Mouse (Mus musculus) limb, embryonic 14.5 days (tissue): Measurements from ENCODE around the gene Gm11937. TPM values are rescaled to one million over a fixed set of nuclear protein-coding genes. Genes with fewer than 3 reads are reported as not detected.
"Not testable (repeated sequence)": the region's sequence is repeated elsewhere in the genome, so short reads cannot be mapped to it uniquely, and the experiment has no call there.

Experiments
- ATAC-seq: fragments of 200-750 bp; cut with Nextera tagmentation; 2 replicates; pipeline ENCODE4 v1.8.0; 2017; ENCODE audit warnings: low read depth, moderate number of reproducible peaks, moderate TSS enrichment; ENCODE audit not compliant: low FRiP score
- DNase-seq: peaks from one replicate; pipeline ENCODE4 v3.0.0-alpha.2; 2015; ENCODE audit warnings: low spot score
- H3K27ac ChIP-seq: fragments of 300-500 bp; sonication (generic); replicated peaks from 2 replicates; pipeline ENCODE4 v1.5.1; 2014; ENCODE audit warnings: low read depth, mild to moderate bottlenecking, low read length, moderate library complexity, mixed read lengths
- H3K27me3 ChIP-seq: fragments of 300-500 bp; sonication (generic); 2 replicates; pipeline ENCODE4 v1.6.1; 2014; ENCODE audit warnings: low read length, mixed read lengths; ENCODE audit not compliant: control insufficient read depth, insufficient read depth
- H3K36me3 ChIP-seq: fragments of 300-500 bp; sonication (generic); 2 replicates; pipeline ENCODE4 v1.6.1; 2014; ENCODE audit warnings: mild to moderate bottlenecking, low read length, moderate library complexity, mixed read lengths; ENCODE audit not compliant: control insufficient read depth, insufficient read depth
- H3K4me1 ChIP-seq: fragments of 300-500 bp; sonication (generic); 2 replicates; pipeline ENCODE4 v1.6.1; 2014; ENCODE audit warnings: antibody characterized with exemption, low read length, mixed read lengths; ENCODE audit not compliant: control insufficient read depth, insufficient read depth
- H3K4me2 ChIP-seq: fragments of 300-500 bp; sonication (generic); replicated peaks from 2 replicates; pipeline ENCODE4 v1.6.1; 2014; ENCODE audit warnings: low read depth, mild to moderate bottlenecking, low read length, moderate library complexity; ENCODE audit not compliant: severe bottlenecking
- H3K4me3 ChIP-seq: fragments of 300-500 bp; sonication (generic); replicated peaks from 2 replicates; pipeline ENCODE4 v1.5.1; 2014; ENCODE audit warnings: low read length
- H3K9ac ChIP-seq: fragments of 300-500 bp; sonication (generic); 2 replicates; pipeline ENCODE4 v1.6.1; 2014; ENCODE audit warnings: mild to moderate bottlenecking, low read depth, low read length, moderate library complexity; ENCODE audit not compliant: severe bottlenecking
- H3K9me3 ChIP-seq: fragments of 300-500 bp; sonication (generic); 2 replicates; pipeline ENCODE4 v1.6.1; 2016; ENCODE audit warnings: low read length; ENCODE audit not compliant: control insufficient read depth
- POLR2A ChIP-seq: fragments of 200-500 bp; IDR thresholded peaks from 2 replicates; pipeline ENCODE4 v1.8.0; 2012; ENCODE audit warnings: inconsistent platforms, mild to moderate bottlenecking, moderate library complexity, borderline replicate concordance; ENCODE audit not compliant: insufficient read depth, insufficient read length; ENCODE audit errors: extremely low read depth
- WGBS: fragments of 180-500 bp; shearing (Covaris S2); extraction: QIAGEN DNeasy Blood & Tissue Kit; methylation state at CpG from one replicate; pipeline ENCODE4 v1.1.7; 2014; 5-methylcytosine and 5-hydroxymethylcytosine counted together
- polyA plus RNA-seq, 2 experiments: library from polyadenylated mRNA; depleted of rRNA in 1 of 2; stranded (reverse) in 1 of 2; unstranded in 1 of 2; fragments of >200 nt; fragmentation: Nextera tagmentation in 1 of 2; extraction: Ambion mirVana in 1 of 2; gene quantifications; 2 replicates each; pipeline versions ENCODE4 v1.2.1 to v1.2.3; 2012 to 2014

Gene Gm11937
- polyA plus RNA-seq, 2 experiments, result not detected

DNA sequence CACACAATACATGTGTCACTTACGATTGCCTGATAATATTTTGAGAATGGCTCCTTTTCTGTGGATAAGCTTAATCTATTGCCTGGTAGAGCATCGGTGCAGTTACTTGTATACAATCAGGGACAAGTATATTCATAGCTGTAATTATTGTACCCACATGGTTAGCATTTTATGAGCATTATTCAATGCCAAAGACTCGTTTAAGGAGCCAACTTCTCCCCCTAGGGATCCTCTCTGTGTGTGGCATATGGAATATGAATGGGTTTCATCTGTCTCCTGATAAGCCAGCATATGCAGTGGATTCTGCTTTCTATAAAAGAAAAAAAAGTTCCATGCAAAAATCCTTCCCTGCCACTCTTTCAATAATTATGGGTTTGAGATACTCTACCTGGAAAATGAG, 34.4 kb upstream of the Gm11937 start:
- WGBS, result 57% methylated on average over 3 of the region's 3 CpGs
- DNase-seq (no peak), ATAC-seq (no peak)
- Histone ChIP-seq H3K9ac (no peak overlapping the region), H3K27me3 (no peaks in the 10 kb centered on the region), H3K4me1 (no peaks in the 10 kb centered on the region), H3K36me3 (no peaks in the 10 kb centered on the region), H3K4me2 (no peak overlapping the region), H3K27ac (no peak overlapping the region), H3K9me3 (no peaks in the 10 kb centered on the region), H3K4me3 (no peak overlapping the region)
- no peak for TF ChIP-seq POLR2A

DNA sequence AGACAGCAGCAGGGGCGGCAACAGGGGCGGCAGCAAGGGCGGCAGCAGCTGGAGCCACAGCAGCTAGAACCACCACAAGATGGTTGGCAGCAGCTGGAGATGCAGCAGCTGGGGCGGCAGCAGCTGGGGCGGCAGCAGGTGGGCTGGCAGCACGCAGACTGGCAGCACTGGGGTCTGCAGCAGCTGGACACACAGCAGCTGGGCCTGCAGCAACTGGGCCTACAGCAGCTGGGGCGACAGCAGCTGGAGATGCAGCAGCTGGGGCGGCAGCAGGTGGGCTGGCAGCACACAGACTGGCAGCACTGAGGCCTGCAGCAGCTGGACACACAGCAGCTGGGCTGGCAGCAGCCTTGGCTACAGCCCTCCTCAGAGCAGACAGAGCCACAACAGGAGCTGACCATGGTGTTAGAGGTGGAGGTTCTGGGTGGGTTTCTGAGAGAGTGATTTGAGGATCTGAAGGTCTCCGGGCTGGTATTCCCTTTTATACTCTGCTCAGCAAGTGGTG, 33.7 kb upstream of the Gm11937 start, which contains the start of gene Krtap4-7:
Gene Krtap4-7, minus strand, starts transcription at position 455 of the 505 bp plus-strand sequence.
- H3K4me2 ChIP-seq, H3K4me1 ChIP-seq, H3K27ac ChIP-seq, ATAC-seq, H3K27me3 ChIP-seq, H3K4me3 ChIP-seq, H3K9ac ChIP-seq, H3K36me3 ChIP-seq, H3K9me3 ChIP-seq, DNase-seq: not testable (repeated sequence)
- 82% methylated on average over 9 of the region's 9 CpGs for WGBS

DNA sequence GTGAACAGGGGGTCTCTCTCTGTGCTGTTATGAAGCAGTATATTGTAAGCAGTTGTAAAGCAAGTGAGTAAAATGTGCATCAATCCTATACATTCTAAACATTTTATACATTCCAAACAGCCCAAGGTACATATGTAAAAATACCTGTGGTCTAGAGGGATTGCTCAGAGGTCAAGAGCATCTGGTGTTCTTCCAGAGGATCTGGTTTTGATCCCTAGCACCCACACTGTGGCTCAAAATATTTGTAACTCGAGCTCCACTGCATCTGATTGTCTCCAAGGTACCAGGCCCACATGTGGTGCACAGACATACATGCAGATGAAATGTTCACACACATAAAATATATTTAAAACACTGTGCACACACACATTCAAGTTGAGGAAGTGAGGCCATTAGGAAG, 30.9 kb upstream of the Gm11937 start:
- WGBS, result 8% methylated on average over 1 of the region's 1 CpGs
- peak; percentile 8 for DNase-seq
- no peaks in the 10 kb centered on the region for H3K27me3 ChIP-seq

DNA sequence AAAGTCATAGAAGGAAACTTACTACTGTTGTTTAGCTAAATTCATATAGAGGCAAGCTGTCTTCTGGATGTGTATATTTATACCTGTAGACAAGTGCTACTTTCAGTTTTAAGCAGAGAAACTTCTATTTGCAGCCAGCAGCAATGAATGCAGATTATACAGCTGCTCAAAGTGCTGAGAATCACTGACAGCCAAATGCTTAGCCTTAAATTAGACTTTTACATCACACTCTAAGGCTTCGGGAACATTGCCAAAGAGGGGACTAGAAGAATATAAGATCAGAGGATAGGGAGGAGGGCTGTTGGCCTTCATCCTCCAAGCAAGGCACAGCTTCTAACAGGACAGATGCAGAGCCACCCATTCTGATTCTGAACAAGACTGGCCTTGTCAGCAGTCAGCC, 27.1 kb upstream of the Gm11937 start:
- TF ChIP-seq POLR2A, result no peak
- no peak for ATAC-seq
- Histone ChIP-seq H3K27ac (no peak overlapping the region), H3K27me3 (no peaks in the 10 kb centered on the region), H3K4me1 (no peaks in the 10 kb centered on the region), H3K4me2 (no peak overlapping the region), H3K9ac (no peak overlapping the region), H3K4me3 (no peak overlapping the region), H3K36me3 (no peaks in the 10 kb centered on the region), H3K9me3 (no peaks in the 10 kb centered on the region)
- WGBS, result 57% methylated on average over 1 of the region's 1 CpGs
- peak; percentile 31 for DNase-seq

More for the DNA sequence above, 30.9 kb upstream of the Gm11937 start:
- no peak for TF ChIP-seq POLR2A
- Histone ChIP-seq H3K4me2 (no peak overlapping the region), H3K9ac (no peak overlapping the region), H3K36me3 (no peaks in the 10 kb centered on the region), H3K9me3 (no peaks in the 10 kb centered on the region), H3K27ac (no peak overlapping the region), H3K4me3 (no peak overlapping the region), H3K4me1 (no peaks in the 10 kb centered on the region)
- ATAC-seq, result no peak

DNA sequence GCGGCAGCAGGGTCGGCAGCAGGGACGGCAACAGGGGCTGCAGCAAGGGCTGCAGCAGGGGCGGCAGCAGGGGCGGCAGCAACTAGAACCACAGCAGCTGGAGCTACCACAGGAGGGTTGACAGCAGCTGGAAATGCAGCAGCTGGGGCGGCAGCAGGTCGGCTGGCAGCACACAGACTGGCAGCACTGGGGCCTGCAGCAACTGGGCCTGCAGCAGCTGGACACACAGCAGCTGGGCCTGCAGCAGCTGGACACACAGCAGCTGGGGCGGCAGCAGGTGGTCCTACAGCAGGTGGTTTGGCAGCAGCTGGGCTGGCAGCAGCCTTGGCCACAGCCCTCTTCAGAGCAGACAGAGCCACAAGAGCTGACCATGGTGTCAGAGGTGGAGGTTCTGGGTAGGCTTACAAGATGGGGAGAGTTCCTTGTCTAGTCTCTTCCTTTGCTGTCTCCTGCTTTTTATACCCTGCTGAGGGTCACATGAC, 24.7 kb upstream of the Gm11937 start, which contains the start of gene Krtap4-2:
Gene Krtap4-2, minus strand, starts transcription at position 432 of the 482 bp plus-strand sequence.
- H3K4me2 ChIP-seq, result no peak within 1 kb of the TSS

DNA sequence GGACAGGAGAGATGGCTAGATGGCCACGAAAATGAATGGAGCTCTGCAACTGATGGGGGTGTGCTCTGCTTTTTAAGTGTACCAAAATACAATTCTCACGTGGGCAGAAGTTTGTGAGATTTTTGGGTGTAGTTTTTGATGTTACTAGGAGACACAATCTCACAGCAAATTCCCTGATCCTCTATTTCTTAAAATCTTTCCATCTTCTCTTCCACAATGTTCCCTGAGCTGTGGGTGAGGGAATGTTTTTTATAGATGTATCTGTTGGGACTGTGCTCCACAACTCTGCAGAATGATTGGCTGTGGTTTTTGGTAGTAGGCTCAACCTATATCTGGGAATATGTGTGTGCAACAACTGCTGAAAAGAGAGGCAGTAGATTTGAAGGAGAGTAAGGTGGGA, 23.3 kb upstream of the Gm11937 start:
- Histone ChIP-seq H3K36me3 (no peaks in the 10 kb centered on the region), H3K4me1 (no peaks in the 10 kb centered on the region), H3K27me3 (no peaks in the 10 kb centered on the region), H3K9ac (no peak overlapping the region), H3K9me3 (no peaks in the 10 kb centered on the region), H3K4me2 (no peak overlapping the region), H3K4me3 (no peak overlapping the region), H3K27ac (no peak overlapping the region)
- DNase-seq (no peak), ATAC-seq (no peak)
- 68% methylated on average over 2 of the region's 2 CpGs for WGBS
- TF ChIP-seq POLR2A, result no peak

More for the DNA sequence above, 24.7 kb upstream of the Gm11937 start, which contains the start of gene Krtap4-2:
- no peak for TF ChIP-seq POLR2A
- H3K9me3 ChIP-seq, result no peaks in the 10 kb centered on the region
- H3K9ac ChIP-seq, result no peak within 1 kb of the TSS
- no peaks in the 10 kb centered on the region for H3K4me1 ChIP-seq
- no peak for DNase-seq
- H3K27ac ChIP-seq, result no peak within 1 kb of the TSS
- no peak for ATAC-seq
- H3K4me3 ChIP-seq, result no peak within 1 kb of the TSS
- 17% methylated on average over 7 of the region's 8 CpGs for WGBS
- no peaks in the 10 kb centered on the region for H3K27me3 ChIP-seq
- H3K36me3 ChIP-seq, result no peaks in the 10 kb centered on the region
